Mouse (Mus musculus) heart, embryonic 16.5 days (tissue): ENCODE data around the gene Mtmr4. TPM values are rescaled to one million over a fixed set of nuclear protein-coding genes. Genes with fewer than 3 reads are reported as not detected.
A peak's percentile ranks its signal among the peaks of the same experiment; 100 is the strongest.

Experiments used
- ATAC-seq: fragments of 200-750 bp; cut with Nextera tagmentation; replicated peaks from 2 replicates; pipeline ENCODE4 v1.8.0; 2017; ENCODE audit warnings: moderate number of reproducible peaks; ENCODE audit not compliant: insufficient read depth, low FRiP score; ENCODE audit errors: extremely low read depth
- H3K27ac ChIP-seq: fragments of 300-500 bp; sonication (generic); 2 replicates; pipeline ENCODE4 v1.5.1; 2014; ENCODE audit warnings: mild to moderate bottlenecking, low read length, control low read depth, moderate library complexity
- H3K27me3 ChIP-seq: fragments of 300-500 bp; sonication (generic); 2 replicates; pipeline ENCODE4 v1.6.1; 2014; ENCODE audit warnings: low read length, mixed read lengths; ENCODE audit not compliant: control insufficient read depth, insufficient read depth
- H3K36me3 ChIP-seq: fragments of 300-500 bp; sonication (generic); 2 replicates; pipeline ENCODE4 v1.6.1; 2014; ENCODE audit not compliant: control insufficient read depth, insufficient read depth
- H3K4me1 ChIP-seq: fragments of 300-500 bp; sonication (generic); 2 replicates; pipeline ENCODE4 v1.6.1; 2014; ENCODE audit warnings: low read length, mixed read lengths; ENCODE audit not compliant: control insufficient read depth, insufficient read depth
- H3K4me2 ChIP-seq: fragments of 300-500 bp; sonication (generic); 2 replicates; pipeline ENCODE4 v1.6.1; 2014; ENCODE audit warnings: low read depth, mild to moderate bottlenecking, control low read depth, low read length
- H3K4me3 ChIP-seq: fragments of 300-500 bp; sonication (generic); 2 replicates; pipeline ENCODE4 v1.5.1; 2014; ENCODE audit warnings: mild to moderate bottlenecking, control low read depth, low read length
- H3K9ac ChIP-seq: fragments of 300-500 bp; sonication (generic); 2 replicates; pipeline ENCODE4 v1.6.1; 2014; ENCODE audit warnings: low read length, control low read depth
- H3K9me3 ChIP-seq: fragments of 300-500 bp; sonication (generic); replicated peaks from 2 replicates; pipeline ENCODE4 v1.6.1; 2016; ENCODE audit warnings: low read length; ENCODE audit not compliant: control insufficient read depth
- WGBS: fragments of 180-500 bp; shearing (Covaris S2); extraction: QIAGEN DNeasy Blood & Tissue Kit; methylation state at CpG from one replicate; pipeline ENCODE4 v1.1.7; 2014; 5-methylcytosine and 5-hydroxymethylcytosine counted together
- polyA plus RNA-seq: library from polyadenylated mRNA; unstranded; fragments of >200 nt; fragmentation: Nextera tagmentation; extraction: Ambion mirVana; gene quantifications from 2 replicates; pipeline ENCODE4 v1.2.1, GENCODE M21; 2015

Gene Mtmr4
- polyA plus RNA-seq, 1 experiment from 2014 or later = 14.8 TPM

DNA sequence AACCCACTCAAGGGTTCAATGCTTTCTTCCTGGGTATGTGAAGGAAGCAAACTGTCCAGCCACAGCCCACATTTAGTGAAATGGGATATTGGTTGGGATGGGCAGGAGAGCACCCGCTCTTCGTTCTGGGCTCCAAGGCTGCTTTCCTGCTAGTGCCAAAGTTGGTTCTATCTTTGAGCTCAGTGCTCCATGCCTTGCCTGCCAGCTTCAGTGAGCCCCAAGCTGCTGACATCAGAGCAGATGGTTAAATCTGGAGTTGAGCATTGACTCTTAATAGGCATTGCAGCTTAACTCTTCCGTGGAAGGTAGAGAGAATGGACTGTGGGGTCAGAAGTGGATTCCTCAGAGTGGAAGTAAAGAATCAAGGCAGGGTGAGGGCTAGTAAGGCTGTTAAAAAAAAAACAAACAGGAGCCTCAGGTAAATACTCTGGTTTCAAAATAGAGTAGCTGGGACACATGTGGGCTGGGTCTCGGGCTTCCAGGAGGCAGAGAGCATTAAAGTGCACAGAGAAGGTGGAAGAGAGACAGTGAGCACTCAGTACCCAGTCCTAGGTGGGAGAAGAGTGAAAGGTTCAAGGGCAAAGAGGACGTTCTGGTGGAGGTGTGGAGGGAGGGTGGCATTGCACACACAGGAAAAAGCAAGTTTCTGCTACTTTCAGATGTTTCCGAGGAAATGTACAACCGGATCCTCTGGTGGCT lies 23.6 kb upstream of the Mtmr4 start, which contains the start of gene Sept4:
Gene Sept4 (plus strand): TSS at position 649 of the 699 bp plus-strand sequence.
- 73% methylated on average over 7 of the region's 7 CpGs for WGBS
- Histone ChIP-seq H3K27me3 (no peaks in the 10 kb centered on the region), H3K27ac (no peak within 1 kb of the TSS), H3K4me1 (peaks cover 20% of the 10 kb centered on the region), H3K9ac (no peak within 1 kb of the TSS), H3K4me3 (no peak within 1 kb of the TSS), H3K9me3 (no peaks in the 10 kb centered on the region), H3K4me2 (no peak within 1 kb of the TSS), H3K36me3 (no peaks in the 10 kb centered on the region)
- no peak for ATAC-seq

DNA sequence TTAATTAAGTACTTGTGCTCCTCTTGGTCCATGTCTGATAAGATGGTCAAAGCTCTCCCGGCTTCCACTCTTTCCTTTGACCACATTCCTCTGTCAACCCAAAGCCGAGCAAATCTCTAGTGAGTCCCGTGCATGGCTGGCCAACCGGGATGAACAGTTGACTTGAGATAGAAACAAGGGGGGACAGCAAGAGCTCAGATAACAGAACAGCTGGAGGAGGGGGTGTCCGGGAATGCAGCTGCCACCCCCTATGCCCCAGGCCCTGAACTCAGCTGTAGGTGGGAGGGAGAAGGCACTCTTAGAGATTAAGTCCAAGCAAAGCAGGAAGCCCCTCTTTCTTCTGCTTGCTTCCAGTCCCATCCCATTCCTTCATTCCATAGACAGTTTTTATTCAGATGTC lies 21.2 kb upstream of the Mtmr4 start:
- 15% methylated on average over 5 of the region's 5 CpGs for WGBS
- no peaks in the 10 kb centered on the region for H3K27me3 ChIP-seq
- H3K27ac ChIP-seq = peak overlapping the region; percentile 44
- no peaks in the 10 kb centered on the region for H3K36me3 ChIP-seq
- no peak overlapping the region for H3K9ac ChIP-seq
- ATAC-seq = 0 out of 2 replicates have a peak, but pooled peaks have one; percentile 20
- H3K4me3 ChIP-seq = no peak overlapping the region
- H3K9me3 ChIP-seq = no peaks in the 10 kb centered on the region
- peaks cover 20% of the 10 kb centered on the region for H3K4me1 ChIP-seq
- H3K4me2 ChIP-seq = no peak overlapping the region

DNA sequence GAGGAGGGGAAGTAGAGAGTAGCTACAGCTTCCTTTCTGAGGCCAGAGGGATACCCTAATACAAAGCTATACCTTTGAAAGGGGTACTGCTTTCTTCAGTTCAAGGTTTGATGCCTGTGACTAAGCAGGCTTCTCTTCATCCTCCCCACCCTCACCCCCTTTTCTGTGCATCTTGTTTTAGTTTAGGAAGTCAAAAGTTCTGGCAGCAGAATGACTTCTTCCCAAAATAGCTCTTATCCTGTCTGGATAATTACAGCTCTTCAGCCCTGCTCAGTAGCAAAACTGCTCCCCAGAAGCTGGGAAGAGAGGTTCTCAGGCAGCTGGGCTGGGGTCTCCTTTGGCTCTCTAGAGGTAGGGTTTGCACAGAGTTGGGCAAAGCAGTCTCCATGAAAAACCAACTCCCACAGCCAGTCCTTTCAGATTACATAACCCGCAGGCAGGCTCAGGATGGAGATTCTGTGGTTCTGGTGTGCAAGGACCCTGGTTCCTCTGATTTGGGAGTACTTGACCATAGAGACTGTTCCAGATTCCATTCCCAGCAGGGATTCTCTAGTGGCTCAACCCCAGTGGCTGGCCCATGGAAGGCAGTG lies 20.5 kb upstream of the Mtmr4 start:
- Histone ChIP-seq H3K9ac (0 out of 2 replicates have a peak overlapping the region, but pooled peaks have one; percentile 1), H3K36me3 (no peaks in the 10 kb centered on the region), H3K27me3 (no peaks in the 10 kb centered on the region), H3K9me3 (no peaks in the 10 kb centered on the region), H3K27ac (peak overlapping the region; percentile 44), H3K4me3 (no peak overlapping the region), H3K4me2 (peak overlapping the region; percentile 13), H3K4me1 (peaks cover 20% of the 10 kb centered on the region)
- WGBS = 56% methylated on average over 1 of the region's 1 CpGs
- no peak for ATAC-seq

DNA sequence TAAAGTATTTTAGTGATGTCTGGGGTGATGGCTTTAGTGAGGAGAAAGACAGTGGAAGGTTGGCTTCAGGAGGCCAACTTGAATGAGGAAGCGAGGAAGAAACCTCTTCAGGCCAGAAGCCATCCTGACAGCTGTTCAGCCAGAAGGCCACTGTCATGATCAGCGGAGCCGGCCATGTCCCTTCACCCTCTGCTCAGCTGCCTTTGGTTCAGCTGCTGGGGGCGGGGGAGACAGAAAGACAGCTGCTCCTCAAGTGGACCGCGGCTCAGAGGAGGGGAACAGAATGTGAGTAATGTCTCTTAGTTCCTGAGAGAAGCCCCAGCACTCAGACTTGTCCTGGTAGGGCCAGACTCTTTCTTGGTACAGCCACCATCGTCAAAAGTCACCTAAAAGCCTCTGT lies 18.2 kb upstream of the Mtmr4 start:
- Histone ChIP-seq H3K27ac (no peak overlapping the region), H3K4me3 (no peak overlapping the region), H3K4me2 (no peak overlapping the region), H3K27me3 (no peaks in the 10 kb centered on the region), H3K9me3 (no peaks in the 10 kb centered on the region), H3K4me1 (peaks cover 32% of the 10 kb centered on the region), H3K36me3 (no peaks in the 10 kb centered on the region), H3K9ac (no peak overlapping the region)
- WGBS = 50% methylated on average over 7 of the region's 7 CpGs
- no peak for ATAC-seq

DNA sequence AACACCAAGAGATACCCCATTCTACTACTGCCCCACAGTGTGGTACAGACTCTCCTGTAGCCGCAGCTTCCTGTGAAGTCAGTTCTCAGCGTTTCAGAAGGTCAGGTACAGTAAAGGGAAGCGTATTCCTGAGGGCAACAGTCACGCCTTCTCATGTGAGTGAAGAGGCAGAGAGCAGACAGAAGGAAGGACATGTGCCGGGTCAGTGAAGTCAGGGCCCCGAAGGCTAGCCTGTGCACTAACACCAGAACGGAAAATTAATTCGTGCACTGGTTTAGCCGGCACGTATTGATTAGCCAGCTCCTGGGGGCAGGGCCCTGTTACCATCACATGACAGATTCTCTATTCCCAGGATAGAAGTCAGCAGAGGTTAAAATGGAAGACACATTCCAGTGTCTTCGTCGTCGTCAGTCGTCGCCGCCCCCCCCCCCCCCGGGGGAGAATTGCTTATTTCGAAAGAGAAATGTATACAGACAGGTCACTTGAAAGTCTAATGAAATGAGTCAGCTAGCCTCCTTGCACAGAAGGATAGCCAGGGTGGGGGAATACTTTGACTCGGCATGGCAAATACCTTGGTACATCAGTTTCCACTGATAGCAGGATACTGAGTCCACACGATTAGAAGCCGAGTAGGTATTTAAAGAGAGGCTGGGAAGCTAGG lies 17.3 kb upstream of the Mtmr4 start:
- Histone ChIP-seq H3K27me3 (no peaks in the 10 kb centered on the region), H3K27ac (no peak overlapping the region), H3K4me3 (no peak overlapping the region), H3K9ac (no peak overlapping the region), H3K4me2 (no peak overlapping the region), H3K9me3 (no peaks in the 10 kb centered on the region), H3K4me1 (peaks cover 34% of the 10 kb centered on the region), H3K36me3 (no peaks in the 10 kb centered on the region)
- 54% methylated on average over 21 of the region's 21 CpGs for WGBS
- ATAC-seq = no peak

DNA sequence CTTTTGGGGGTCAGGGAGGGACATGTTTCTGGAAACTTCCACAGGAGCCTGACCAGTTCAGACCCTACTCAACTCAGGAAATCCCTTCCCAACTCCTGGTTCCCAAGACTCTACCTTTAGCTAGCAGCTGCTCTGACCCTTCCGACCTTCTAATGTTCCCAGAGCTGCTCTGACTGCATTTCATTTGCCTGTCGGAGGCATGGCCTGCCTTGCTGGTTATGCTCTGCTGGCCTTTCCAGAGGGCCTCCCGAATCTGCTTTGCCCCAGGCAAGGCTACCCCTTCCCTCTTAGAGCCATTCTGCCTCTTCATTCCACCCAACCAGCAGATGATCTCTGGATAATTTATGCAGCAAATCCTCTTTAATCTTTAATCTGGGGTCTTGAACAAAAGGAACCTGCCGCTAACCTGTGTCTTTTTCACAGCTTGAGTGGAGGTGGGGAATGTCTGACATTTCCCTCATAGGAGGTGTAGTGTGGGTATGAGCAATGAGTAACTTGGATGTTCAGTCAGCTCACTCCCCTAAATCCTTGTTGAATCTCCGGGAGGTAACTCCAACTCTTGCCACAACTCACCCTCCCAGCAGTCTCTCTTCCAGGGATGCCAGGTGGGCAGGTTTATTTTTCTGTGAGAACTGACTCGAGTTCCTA lies 14.2 kb upstream of the Mtmr4 start:
- Histone ChIP-seq H3K27me3 (no peaks in the 10 kb centered on the region), H3K9me3 (no peaks in the 10 kb centered on the region), H3K9ac (peak overlapping the region; percentile 73), H3K4me2 (peak overlapping the region; percentile 88), H3K36me3 (no peaks in the 10 kb centered on the region), H3K4me3 (peak overlapping the region; percentile 63), H3K4me1 (peaks cover 14% of the 10 kb centered on the region), H3K27ac (no peak overlapping the region)
- WGBS = 28% methylated on average over 6 of the region's 6 CpGs
- ATAC-seq = no peak

DNA sequence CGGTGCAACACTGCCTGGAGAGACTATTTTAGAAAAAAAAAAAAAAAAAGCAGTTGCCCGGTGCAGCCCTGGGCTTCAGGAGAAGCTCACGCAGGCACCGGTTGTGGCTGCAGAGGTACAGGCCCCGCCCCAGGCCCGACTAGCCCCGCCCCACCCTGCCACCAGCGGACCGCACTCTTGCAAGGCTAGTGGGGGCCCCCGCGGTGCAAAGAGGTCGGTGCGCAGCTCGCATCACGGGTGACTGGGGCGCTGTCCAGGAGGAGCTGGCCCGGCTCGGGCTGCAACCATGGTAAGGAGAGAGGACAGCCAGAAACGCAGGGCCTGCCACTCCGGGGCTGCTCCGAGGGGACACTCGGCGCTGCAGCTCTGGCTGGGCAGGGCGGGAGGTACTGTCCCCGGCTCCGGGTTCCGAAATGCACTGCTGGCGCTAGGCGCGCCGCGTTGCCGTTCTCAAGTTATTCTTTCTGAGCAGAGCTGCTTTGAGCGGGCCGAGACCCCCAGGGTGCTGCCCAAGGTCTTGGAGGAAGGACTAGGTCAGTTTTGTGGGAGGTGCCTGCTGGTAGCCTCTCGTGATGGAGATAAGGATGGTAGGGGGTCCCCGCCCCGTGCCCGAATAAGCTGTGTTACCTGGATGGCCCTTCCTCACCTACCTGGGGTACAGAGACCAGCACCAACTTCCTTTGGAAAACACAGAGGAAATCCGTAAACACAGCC lies 13.6 kb upstream of the Mtmr4 start:
- H3K4me3 ChIP-seq = peak overlapping the region; percentile 63
- peak; percentile 81 for ATAC-seq
- H3K36me3 ChIP-seq = no peaks in the 10 kb centered on the region
- H3K27ac ChIP-seq = peak overlapping the region; percentile 76
- H3K9ac ChIP-seq = peak overlapping the region; percentile 73
- whole genome bisulfite sequencing = under 1% methylated on average over 40 of the region's 40 CpGs
- H3K4me1 ChIP-seq = peaks cover 14% of the 10 kb centered on the region
- H3K4me2 ChIP-seq = peak overlapping the region; percentile 88
- no peaks in the 10 kb centered on the region for H3K27me3 ChIP-seq
- no peaks in the 10 kb centered on the region for H3K9me3 ChIP-seq

DNA sequence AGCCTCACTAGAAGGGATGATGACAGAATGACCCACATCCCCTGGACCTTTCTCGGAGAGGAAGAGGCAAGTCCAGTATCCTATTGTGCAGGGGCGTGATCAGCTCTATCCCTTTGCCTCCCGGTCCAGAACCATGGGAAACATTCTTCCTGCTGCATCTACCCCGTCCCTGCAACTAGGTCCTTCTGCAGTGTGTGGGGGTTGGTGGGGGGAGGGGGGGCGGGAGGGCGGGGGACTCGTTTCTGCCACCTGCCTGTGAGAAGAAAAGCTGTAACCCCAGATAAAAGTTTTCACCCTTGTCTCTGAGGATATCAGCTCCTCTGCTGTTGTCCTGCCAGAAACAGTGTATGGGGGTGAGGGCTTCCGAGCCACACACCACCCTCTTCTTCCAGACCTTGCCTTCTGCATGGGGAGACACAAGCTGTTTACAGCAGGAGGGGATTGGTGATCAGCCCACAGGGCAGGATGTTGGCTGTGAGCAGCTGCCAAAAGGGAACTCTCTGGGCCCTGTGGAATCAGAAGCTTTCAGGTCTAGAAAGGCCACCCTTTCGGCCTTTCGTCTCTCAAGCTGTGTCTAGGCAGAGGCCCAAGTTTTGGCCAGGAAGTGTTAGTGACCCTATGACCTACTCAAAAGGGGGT lies 12.9 kb upstream of the Mtmr4 start:
- H3K9ac ChIP-seq = peak overlapping the region; percentile 73; the same call in 1 of the 2 replicates
- peak; percentile 56; the same call in 1 of the 2 replicates for ATAC-seq
- H3K27me3 ChIP-seq = no peaks in the 10 kb centered on the region
- H3K4me2 ChIP-seq = peak overlapping the region; percentile 88
- no peaks in the 10 kb centered on the region for H3K9me3 ChIP-seq
- WGBS = 15% methylated on average over 10 of the region's 10 CpGs
- H3K4me1 ChIP-seq = peaks cover 14% of the 10 kb centered on the region
- no peaks in the 10 kb centered on the region for H3K36me3 ChIP-seq
- H3K4me3 ChIP-seq = peak overlapping the region; percentile 63
- H3K27ac ChIP-seq = peak overlapping the region; percentile 76
